Mouse (Mus musculus) cerebellum, postnatal 14 days (tissue): ENCODE data around the gene Hscb.

Experiments used
- DNase-seq, 2 experiments: peaks; one replicate each; pipeline ENCODE4 v3.0.0; 2021; ENCODE audit warnings: mixed read lengths in 2 of 2

The Hscb gene

GRCm38 (mm10) chr5:110827576-110827975, 12.0 kb downstream of the Hscb start:
- no peak for DNase-seq

GRCm38 (mm10) chr5:110826781-110827495, 12.6 kb downstream of the Hscb start:
- no peak for DNase-seq

DNA sequence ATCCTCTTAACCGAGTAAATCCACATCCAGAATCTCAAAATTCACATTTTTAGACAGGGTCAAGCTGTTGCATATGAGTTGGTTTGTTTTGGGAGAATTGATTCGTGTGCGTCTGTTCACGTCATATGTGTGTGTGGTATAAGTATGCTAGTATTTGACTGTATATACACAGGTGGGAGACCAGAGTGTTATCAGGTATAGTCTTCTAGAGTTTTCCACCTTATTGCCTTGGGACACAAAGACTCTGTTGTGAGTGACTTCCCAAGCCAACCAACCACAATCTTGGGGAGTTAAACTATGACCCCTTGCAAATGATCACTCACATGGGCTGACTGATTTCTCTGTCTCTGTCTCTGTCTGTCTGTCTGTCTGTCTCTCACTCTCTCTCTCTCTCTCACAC, 15.2 kb downstream of the Hscb start:
- DNase-seq, result no peak

DNA sequence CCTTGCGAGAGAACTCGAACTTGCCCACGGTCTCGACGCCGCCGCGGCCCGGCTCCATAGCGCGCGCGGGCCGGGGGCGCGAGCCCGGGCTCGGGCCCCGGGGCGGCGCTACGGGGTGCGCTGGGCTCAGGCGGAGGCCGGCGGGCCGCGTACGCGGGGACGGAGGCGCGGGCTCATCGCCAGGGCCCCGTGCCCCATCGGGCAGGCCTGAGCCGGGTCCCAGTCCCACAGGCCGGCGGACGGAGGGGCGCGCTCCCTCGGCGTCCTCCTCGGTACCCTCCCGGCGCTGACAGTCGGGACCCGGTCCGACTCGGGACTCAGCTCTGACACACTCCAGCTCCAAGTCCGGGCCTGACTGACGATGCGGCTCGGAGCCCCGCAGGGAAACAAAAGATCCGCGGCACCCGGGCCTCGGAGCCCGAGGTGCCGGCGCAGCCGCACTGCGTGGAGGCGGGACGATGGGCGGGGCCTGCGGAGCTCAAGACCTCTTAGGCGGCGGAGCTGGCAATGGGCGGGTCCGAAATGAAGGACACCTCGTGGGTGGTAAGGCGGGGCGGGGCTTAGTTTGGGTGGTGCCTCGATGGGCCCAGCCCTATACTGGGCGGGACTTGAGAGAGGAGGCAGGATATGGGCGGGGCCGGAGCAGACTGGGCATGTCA, 29.8 kb downstream of the Hscb start, which contains the start of gene Ulk1:
Gene Ulk1, minus strand, starts transcription at position 431 of the 659 bp plus-strand sequence.
- peak; percentile 100 for DNase-seq

GRCm38 (mm10) chr5:110808821-110809666, 30.5 kb downstream of the Hscb start:
- peak; percentile 52 to 65 for DNase-seq

- DNase-seq, result peak; percentile 93 to 94
Measured at GRCm38 (mm10) chr5:110808061-110808631, 31.4 kb downstream of the Hscb start.

- no peak for DNase-seq
Measured at GRCm38 (mm10) chr5:110807453-110807852, 32.1 kb downstream of the Hscb start.

DNA sequence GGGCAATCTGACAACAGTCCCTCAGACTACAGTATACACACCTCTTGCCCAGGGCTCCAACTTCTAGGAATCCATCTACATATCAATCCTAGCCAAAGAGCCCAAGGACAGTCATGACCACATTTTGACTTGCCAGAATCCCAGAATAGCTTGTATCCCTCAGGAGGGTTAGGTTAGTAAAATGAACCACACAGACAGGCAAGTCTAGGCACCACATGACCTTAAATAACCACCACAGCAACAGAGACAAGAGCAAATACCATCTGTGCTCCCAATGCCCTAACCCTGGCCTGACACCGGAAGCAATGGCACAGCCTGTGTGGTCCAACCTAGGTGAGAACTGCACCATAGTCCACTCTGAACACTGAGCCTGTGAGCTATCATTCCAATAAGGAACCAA, 32.9 kb downstream of the Hscb start:
- no peak for DNase-seq

- no peak for DNase-seq
Measured at GRCm38 (mm10) chr5:110806154-110806553, 33.4 kb downstream of the Hscb start.

GRCm38 (mm10) chr5:110804012-110804743, 35.4 kb downstream of the Hscb start:
- no peak for DNase-seq

DNA sequence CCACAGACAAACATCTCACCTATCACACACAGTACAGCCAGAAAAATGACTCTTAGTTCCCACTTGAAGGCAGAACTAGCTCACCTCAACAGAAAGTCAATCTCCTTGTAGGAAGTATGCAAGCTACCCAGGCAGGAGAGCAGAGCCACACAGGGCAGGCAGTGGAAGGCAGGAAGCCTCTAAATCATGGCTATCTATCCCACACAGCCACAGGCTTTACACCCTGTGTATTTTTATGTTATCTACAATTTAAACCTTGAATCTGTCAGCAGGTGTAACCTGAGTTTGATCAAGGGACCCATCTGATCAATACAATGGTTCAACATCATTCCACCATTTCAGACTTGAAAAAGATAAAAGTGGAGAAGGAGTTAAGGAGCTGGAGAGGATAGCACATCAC, 36.8 kb downstream of the Hscb start:
- no peak for DNase-seq

DNA sequence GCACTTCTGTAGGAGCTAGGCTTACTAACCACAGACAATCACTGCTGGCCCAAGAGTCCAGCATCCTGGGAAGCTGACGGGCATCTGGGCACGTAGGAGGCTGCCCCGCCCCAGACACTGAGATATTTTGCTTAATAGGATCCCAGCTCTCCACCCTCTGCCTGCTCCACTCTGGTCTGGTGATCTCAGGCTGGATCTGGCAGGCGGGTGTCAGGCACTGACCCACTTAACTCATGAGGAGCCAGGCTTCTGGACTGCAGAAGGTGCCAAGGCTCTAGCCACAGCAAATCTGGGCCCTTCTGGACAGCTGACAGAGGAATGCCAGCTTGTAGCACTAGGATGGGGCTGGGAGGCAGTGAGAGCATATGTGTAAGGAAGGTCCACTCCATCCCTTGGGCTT, 37.4 kb downstream of the Hscb start:
- DNase-seq, result peak; percentile 85 to 88

DNA sequence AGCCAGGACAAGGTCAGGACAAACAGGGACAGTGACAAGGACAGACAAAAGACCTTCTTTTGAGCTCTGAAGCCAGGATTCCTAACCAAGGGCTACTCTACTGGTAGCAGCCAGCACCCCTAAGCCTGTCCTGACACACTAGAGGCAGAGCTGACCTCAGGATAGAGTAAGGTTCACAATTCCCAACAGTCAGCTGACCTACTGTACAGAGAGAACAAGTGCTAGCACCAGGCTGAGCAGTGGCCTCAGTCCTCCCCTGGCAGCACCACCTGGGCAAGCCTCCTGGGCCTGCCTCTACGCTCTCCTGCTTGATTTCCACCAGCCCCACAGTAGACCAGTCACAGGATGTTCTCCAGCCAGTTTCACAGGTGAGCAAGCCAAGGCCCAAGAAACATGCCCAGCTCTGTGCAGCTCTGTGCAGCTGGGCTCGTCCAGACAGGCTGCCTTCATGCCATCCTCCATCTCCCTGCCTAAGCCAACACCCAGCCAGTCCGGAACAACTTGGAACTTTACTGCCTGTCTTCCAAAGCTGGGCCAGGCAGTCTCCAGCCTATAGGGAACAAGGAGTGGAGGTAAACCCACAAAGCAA, 38.4 kb downstream of the Hscb start:
- DNase-seq, result no peak

GRCm38 (mm10) chr5:110797696-110798095, 41.9 kb downstream of the Hscb start:
- DNase-seq, result peak in 1 of 2 experiments; percentile 68

DNA sequence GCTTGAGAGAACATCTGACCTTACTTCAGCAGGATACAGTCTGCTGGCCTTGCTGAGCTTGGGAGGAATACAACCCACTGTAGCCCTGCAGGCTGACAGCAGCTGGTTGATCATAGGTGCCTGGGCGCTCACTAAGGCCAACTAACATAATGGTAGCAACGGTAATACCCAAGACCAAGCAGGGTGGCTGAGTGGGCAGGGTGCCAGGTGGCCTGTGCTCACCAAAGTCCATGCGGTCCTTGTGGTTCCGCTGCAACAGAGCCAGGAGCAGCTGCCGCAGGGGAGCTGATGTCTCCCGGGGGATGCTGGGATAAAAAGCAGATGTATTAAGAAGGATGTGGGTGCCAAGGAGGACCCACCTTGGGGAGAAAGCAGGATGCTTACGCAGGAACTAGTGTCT, 45.2 kb downstream of the Hscb start:
- peak in 1 of 2 experiments; percentile 48 for DNase-seq

DNA sequence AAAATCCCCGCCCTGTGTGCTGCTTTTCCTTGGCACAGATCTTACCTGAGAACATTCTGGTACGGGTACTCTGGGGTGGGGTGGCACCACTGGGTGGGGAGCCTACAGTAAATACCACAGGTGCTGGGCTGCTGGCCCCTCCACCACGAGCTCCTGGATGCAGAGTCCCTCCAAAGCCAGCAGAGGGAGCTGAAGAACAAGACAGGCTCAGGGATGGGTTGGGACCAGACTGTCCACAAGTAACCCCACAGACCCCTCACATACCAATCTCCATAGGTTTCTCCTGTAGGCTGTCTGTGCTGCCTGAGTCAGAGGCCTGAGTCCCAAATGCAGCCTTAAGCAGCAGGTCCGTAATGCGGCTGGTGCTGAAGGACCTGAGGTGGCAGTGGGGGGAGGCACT, 50.9 kb downstream of the Hscb start:
- DNase-seq, result peak; percentile 73 to 75

DNA sequence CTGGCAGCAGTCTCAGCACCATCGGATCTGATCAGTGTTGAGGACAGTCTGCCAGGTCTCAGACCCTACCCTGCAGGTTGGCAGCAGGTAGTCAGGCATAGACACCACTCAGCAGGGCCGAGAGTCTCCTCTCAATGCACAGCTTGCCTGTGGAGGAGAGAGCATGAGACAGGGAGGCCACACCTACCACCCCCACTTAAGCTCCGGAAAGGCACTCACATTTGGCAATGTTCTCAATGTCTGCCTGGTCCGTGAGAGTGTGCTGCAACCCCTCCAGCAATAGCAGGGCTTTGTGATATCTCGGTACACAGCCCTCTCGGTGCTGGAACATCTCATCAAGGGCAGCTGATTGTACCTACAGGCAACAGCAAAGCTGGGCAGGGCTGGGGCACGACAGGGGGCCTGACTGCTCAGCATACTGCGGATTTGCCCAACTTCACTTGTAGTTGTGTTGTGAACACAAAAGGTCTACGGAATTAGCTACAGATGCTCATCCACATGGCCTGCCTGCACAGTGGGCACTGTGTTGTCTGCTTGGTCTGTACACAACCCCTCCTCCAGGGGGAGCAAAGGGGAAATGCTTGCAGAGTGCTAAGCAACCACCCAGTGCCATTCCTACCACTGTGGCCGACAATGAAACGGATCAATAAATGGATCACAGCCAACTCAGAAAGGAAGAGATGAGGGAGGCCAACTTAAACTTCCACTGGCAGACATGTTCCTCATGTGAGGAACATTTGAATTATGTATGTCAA, 53.3 kb downstream of the Hscb start:
- DNase-seq, result peak; percentile 52 to 60

- DNase-seq, result peak in 1 of 2 experiments; percentile 2
Measured at GRCm38 (mm10) chr5:110783150-110783549, 56.4 kb downstream of the Hscb start.

DNA sequence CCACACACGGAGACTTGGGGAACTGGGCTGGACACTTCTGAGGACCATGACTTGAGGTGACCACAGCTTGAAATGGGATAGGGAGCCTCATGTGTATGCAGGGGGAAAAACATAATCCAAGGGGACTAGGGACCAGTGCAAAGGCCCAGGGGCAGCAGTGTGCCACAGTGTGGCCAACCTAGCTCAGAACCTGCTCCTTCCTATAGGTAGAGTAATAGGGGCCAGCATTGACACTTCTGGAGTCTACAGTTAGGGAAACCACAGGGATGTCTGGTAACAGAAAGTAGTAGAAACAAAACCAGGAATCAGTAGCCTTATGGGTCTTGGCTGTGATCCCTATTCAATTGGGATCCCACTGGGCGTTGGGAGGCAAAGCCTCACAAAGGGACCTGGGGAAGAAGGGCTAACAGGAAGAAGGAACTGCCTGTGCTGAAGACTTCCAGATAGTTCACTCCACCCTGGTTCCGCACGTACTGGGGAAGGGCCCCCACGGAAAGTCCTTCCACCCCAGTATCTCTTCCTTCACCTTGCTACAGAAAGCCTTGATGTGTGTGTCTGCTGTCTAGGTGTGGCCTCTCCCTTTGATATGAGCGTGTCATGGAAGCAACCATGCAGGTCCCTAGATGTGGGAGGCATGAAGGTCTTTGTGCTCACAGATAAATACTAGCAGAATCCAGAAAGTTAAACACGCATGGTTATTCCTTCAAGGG, 57.9 kb downstream of the Hscb start:
- no peak for DNase-seq

DNA sequence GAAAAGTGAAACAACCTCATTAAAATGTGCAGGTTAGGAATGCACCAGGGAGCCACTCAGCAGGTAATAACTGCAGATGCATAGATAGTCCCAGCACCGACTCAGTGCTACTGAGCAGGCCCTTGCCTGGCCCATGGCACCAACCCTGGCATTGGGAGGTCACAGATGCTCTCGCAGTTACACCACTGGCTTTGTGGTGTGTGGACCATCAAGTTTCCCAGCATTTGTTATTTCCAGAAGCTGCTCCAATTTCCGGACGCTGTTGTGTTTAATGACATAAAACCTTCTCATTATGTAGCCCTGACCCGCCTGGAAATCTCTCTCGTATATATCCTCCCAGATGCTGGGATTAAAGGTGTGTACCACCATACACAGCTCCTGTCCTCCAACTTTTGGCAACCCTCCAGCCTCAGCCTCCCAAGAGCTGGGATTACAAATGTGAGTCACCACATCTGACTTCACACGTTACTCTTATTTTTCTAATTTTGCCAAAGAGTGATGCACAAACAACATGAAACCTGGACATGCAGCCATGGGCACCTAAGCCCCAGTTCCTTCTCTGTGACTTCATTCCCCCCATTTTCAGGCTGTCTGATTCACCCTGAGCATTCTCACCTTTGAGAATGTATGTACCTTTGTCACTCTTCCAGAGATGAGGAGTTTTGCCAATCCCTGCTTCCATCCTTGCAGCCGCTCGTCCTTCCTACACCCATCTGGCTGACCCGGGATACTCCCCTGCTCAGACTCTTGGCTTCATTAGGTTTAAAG, 58.6 kb downstream of the Hscb start:
- DNase-seq, result peak; percentile 37 to 60
